Mouse (Mus musculus): ENCODE data around the gene Taf1.

Taf1 gene

DNA sequence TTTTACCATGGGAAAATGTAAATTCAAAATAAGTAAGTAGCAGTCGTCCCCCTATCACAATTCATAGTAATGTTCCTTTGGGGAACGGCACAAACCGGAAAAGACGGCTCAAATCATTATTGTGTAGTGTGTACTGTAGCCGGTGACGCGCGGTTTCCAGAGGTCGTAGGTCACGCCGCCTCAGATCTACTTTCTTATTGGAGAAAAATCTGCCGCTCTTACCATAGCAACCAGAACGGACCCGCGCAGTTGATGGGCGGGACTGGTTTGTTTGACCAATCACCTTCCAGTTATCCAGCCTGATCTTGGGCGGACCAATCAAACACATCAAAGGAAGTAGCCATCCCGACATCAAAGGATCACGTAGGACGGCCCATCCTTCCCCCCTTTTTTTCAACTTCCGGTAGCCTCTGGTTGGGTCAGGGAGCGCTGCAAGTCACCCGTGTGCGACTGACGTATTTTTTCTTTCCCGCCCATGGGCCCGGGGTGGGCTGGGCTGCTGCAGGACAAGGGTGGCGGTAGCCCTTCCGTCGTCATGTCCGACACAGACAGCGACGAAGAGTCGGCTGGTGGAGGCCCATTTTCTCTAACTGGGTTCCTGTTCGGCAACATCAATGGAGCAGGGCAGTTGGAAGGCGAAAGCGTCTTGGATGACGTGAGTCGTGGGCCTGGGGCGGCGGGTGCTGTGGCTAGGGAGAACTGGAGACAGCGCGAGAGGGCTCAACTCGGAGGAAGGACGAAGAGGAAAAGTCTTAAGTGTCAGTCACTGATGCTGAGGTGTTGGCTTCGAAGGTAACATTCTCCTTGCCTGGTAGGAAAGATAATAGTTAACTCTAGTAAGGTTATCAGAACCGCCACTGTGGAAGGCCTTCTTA is at the start of gene Taf1:
Gene Taf1, plus strand, starts transcription at position 388 of the 875 bp plus-strand sequence.
- peak; percentile 87 for DNase-seq

DNA sequence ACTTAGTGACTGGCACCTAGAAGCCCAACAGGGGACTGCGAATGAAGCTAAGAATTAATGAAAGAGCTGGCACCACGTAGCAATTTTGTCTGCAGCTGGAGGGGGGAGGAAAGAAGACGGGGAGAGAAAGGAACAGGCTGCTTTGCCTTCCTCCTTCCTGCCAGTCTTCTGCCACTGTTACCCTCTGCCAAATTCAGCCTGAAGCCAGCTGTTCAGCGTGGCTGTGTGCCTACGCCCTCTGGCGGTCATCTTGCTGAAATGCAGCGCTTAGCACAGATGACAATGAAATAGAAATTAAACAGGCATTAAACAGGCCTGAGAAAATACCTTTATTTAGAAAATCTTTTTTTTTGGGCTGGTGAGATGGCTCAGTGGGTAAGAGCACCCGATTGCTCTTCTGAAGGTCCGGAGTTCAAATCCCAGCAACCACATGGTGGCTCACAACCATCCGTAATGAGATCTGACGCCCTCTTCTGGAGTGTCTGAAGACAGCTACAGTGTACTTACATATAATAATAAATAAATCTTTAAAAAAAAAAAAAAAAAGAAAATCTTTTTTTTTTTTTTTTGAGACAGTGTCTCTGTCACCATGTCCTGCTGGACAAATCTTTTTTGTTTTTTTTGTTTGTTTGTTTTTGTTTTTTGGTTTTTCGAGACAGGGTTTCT is 45.9 kb upstream of the Taf1 start:
- peak; percentile 41 for DNase-seq

DNA sequence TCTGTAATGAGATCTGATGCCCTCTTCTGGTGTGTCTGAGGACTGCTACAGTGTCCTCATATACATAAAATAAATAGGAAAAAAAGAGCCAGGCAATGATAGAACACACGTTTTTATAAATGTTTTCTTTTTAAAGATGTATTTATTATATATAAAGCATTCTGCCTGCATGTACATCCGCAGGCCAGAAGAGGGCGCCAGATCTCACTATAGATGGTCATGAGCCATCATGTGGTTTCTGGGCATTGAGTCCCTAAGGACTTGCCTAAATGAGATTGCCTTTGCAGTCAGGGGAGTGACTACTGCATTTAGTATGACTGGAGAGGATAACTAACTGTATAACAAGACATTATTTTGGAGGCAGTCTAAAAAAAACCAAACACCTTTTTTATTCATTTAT is 27.9 kb upstream of the Taf1 start:
- DNase-seq: no peak

DNA sequence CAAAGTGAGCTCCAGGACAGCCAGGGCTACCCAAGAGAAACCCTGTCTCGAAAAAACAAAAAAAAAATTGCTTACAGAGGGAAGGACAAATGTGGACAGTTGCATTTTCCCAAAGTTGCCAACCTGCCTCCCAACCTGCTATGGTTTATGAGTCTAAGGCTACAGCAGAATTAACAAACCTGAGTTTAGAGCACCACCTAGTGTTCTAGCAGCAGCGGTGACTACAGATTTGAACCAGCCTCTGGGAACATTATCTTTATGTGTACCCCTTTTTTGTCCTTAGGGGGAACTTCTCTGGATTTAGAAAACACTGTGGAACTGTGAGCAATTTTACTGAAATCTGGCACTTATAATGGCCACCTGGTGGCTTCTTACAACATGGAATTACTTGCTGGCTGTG is 16.8 kb upstream of the Taf1 start:
- DNase-seq: no peak

DNA sequence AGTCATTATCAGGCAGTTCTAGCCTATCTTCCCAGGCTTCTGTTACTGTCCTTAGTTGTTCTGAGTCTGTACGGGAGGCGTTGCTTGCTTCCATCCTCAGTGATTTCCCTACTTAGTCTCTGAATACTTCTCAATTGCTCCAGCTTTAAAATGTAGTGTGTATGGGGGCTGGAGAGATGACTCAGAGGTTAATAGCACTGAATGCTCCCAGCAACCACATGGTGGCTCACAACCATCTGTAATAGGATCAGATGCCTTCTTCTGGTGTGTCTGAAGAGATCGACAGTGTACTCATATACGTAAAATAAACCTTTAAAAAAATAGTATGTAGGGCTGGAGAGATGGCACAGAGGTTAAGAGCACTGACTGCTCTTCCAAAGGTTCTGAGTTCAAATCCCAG is 14.5 kb upstream of the Taf1 start:
- DNase-seq: no peak

DNA sequence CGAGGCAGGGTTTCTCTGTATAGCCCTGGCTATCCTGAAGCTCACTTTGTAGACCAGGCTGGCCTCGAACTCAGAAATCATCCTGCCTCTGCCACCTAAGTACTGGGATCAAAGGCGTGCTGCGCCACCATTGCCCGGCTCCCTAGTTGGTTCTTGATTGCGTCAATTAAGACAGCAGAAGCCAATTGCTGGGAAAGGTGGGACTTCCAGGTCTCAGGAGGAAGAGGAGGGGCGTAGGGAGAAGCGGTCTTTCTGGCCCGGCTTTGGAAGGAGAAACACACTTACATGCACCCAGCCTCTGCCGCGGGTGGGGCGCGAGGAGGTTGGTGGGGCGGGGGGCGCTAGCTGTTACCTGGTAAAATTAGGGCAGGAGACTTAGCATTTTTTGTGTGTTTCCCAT is 10.5 kb upstream of the Taf1 start:
- no peak for DNase-seq

DNA sequence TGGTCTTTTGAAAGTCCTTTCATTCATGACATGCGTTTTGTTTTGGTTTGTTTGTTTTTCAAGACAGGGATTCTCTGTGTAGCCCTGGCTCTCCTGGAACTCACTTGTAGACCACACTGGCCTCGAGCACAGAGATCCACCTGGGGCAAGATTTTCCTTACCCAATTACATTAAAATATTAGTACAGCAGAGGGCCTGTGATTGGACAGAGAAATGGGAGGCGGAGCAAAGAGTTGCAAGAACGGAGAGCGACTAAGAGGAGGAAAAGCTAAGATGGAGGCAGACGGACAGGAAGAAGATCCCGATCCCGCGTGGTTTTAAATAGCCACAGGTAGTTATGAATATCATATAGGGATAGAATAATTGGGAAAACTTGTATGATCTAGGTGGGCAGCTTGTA is 5.2 kb upstream of the Taf1 start:
- no peak for DNase-seq

DNA sequence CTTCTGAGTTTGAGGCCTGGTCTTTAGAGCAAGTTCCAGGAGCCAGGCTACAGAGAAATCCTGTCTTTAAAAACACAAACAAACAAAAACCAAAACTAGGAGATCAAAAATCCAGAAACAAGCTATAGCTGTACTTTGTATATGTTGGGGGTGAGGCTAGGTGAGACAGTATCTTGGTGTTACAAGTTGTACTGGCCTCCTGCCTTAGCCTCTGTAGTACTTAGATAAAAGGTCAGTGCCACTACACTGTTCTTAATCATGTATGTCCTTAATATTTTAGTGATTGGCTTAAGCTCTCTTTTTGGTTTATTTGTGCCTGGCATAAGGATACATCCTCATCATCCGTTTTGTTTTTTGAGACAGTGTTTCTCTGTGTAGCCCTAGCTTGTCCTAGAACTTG is 52.9 kb downstream of the Taf1 start:
- DNase-seq: no peak

DNA sequence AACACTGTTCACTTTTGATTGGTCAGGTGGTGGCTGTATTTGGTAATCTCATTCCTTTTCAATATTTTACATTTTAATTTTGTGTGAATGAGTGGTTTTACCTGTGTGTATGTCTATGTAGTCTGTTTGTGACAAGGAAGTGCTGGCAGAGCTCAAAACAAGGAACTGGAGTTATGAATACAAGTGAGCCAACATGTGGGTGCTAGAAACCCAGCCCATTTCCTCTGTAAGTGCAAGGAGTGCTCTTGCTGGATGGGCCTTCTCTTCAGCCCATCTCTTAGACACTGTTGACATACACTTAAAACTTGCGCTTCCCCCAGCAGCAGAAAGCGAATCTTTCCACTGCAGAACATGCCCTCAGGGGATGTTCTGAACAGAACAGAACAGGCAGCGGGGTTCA is 83.6 kb downstream of the Taf1 start:
- DNase-seq: no peak

DNA sequence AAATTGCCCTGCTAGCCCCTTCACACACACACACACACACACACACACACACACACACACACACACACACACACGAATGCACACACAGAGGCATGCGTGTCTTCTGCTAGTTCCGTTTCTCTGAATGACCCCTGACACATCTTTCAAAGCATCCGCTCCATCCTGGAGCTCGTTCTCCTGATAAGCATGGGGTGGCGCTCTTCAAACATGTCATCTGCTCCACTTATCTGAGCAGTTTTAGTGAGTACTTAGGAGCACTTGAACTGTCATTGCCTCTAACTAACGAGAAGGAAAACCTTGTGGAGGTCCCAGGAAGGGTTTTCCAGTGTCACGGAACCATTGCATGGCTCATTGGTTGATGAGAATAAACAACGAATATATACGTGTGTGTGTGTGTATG is 85.4 kb downstream of the Taf1 start:
- DNase-seq: no peak

DNA sequence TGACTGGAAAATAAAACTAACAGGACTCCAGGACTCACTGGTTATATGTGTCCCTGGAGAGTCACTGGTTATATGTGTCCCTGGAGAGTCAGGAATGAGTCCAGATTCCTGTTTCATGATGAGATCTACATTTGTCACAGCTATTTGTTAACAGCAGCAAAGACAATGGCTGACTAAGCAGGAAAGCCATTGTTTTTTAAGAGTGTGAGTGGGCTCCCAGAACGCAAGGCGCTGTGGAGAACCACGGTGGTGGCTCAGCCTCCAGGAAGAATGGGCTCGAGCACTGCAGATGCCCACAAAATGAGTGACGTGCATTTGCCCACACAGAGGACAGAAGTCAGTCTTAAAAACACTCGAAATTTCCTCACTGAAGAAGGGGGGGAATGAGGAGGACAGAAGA is 87.8 kb downstream of the Taf1 start:
- DNase-seq: no peak

DNA sequence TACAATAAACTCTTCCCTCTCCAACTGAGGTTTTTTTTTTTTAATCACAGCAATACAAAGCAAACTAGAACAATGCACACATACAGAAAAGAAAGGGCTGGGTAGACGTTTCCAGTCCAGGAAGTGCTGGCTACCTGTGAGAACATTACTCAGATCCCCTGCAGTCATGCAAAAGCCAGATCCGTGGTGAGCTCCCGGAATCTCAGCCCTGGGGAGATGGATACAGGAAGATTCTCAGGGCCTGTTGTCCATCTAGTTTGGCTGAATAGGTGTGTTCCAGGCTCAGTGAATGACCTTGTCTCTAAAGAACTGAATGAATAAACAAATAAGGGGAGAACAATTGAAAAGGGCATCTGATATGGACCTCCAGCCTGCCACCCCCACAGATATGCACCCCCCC is 90.0 kb downstream of the Taf1 start:
- DNase-seq: no peak

DNA sequence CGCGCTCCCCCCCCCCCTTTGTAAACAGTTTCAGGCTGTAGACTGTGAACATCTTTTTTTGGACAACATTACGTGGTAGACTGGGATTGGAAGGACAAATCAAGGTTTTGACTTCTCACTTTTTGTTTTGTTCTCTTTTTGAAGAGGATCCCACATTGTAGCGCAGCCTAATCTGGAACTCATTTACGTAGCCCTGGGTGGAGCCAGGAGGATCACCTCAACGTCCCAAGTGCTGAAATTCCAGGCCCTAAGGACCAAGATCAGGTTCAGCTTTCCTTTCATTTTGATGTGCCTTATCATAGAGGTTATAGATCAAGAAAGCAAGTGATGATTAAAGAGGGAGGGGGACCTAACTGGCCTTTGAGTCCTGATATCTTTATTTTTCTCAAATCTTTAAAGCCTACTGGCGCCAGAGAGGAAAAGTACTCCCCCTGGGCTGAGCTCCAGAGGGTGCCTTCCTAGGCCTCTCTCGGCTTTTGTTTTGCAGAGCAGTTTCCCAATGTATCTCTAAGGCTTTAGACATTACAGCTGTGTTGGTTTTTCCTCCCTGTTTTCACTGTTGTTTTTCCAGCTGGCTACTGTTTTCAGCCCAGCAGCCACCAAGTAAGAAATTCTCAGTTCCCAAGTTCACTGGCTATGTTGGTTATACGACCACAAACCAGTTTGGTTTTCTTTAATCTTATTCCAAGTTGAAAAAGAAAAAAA is 104.4 kb downstream of the Taf1 start:
- DNase-seq: no peak

DNA sequence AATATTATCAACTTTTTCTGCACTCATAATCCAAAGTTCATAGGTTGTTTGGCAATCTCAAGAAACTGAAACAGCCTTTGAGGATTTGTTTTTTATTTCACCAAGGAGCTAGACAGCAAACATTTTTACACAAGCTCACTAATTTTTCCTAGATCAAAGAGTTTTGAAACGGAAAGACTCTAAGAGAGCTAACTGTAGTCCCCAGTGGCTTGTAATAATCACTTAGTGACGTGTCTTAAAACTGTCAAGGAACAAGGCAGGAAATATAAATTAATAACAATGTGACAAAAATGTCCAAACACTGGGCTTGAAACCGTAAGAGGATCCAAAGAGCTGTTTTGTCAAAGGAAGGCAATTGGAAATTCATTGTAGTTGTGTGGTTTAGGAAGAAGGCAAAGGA is 106.3 kb downstream of the Taf1 start:
- DNase-seq: no peak

DNA sequence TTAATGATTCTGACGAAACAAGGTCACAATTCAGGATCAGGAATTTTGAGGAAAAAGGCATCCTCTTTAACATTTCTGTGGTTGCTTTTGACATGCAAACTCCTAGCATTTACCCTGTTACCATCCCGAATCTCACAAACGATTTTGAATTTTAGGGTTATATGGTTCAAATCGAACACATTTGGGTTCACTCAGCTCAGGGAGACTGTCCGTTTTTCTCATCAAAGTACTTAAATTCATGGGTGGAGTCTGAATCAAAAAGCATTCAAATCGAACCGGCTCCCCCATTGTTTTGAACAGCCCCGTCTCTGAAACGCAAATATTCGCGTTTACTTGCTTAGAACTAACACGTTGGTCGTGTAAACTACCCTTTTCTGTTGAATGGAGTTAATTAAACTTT is 106.8 kb downstream of the Taf1 start:
- DNase-seq: no peak

DNA sequence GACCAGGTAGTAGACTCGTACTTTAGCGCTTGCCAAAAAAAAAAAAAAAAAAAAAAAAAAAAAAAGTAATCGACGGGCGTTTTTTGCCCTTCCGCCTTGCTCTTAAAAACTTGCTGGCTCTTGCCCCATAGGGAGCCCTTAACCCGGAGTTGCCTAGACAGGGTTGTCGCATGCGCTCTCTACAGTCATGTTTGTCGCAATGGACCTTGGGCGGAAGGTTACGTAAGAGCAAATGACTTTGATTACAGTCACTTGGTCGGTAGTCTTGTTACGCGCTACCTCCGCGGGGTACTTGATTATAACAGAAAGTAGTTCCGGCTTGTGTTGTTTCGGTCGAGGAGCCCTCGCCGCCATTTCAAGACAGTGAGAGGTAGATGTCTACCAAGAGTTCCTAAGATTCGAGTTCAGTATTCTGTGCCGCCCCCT is 107.2 kb downstream of the Taf1 start, which contains the start of gene Ogt:
Gene Ogt, plus strand, starts transcription at position 320 of the 426 bp plus-strand sequence.
- peak; percentile 89 for DNase-seq

DNA sequence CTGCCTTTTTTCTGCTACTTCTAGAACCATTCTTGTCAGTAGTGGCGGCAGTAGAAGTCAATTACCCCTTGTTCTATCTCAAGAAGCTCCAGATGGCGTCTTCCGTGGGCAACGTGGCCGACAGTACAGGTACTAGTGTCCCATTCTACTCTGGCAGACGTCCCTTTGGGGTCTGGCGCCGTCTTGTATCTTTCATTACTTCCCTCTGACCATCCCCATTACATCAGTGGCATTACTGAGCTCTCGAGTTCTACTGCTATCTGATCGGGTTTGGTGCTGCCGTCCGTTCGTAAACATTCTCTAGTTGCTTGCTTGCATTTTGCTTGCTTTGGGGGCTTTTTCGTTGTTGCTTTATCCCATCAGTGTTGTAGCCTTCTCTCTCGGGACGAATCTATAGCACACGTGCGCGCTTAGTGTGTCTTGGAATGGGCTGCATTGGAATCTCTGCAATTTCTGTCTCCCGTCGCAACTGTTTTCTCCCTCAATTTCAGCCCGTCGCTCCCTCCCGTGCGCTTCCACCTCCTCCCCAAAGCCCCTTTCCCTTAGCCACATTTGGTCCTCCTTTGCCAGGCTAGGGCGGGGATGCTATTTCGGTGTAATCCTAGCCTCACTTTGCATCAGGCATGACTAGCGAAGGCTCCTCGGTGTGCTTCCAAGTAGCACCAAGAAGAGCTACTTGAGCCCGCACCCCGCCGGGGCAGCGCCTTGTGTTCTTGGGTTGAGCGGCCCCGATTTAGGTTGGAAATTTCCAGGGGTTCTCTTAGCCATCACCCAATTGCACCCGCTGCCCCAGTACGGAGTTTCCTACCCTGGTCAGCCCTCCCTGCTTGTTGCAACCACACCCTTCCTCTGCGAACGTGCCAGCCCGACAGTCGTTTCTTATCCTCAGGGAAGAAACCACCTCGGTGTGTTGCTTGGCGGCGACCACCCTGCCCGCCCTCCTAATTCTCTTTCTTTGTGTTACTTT is 107.9 kb downstream of the Taf1 start:
- peak; percentile 33 for DNase-seq

DNA sequence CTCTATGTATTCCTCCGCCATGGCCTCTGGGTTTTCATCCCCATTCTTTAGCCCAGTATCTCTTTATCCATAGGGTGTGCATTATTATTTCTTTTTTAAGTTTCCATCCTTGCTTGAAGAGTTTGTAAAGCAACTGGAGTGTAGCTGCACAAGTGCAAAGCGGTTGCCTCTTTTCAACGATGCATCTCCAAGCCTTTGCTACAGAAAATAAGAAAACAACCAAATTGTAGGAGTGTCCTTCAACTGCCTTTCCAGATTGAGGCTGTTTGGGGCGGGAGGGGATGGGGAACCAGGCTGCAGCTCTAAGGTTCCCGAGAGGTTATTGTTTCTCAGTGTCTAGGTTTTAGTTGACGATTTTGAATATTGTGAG is 108.6 kb downstream of the Taf1 start:
- no peak for DNase-seq

DNA sequence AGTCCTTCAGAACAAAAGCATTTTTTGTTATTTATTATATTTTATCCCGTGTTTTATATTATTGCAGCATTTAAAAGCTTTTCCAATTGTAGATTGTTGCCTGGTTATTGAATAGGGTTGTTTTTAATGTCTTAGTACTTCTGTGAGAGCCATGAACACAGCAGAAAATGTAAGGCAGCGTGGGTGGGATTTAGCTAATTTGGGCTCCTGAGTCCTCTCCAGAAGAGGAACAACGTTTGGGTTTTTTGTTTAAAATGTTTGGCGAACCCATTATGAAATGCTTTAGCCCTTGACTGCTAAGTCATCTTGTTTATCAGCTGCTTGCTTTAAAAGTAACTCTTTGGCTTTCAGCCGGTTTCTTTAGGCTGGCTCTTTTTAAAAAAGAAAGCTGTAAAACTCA is 109.6 kb downstream of the Taf1 start:
- no peak for DNase-seq

DNA sequence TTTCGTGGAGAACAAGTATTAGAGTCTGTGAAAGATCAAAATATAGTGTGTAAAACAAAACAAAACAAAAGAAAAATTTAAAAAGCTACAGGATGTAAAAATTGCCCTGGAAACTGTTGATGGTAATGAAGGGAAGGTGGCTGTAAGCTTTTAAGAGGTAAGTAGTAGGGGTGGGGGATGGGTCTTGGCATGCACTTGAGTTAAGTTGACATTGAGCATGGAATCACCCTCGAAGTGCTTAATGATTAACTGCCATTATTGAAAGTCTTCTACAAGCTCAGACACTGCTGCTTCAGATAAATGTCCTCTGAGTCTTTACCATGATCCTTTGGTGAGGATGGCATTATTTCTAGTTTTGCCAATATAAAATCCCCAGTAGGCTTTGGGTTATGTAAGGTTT is 112.8 kb downstream of the Taf1 start:
- no peak for DNase-seq

DNA sequence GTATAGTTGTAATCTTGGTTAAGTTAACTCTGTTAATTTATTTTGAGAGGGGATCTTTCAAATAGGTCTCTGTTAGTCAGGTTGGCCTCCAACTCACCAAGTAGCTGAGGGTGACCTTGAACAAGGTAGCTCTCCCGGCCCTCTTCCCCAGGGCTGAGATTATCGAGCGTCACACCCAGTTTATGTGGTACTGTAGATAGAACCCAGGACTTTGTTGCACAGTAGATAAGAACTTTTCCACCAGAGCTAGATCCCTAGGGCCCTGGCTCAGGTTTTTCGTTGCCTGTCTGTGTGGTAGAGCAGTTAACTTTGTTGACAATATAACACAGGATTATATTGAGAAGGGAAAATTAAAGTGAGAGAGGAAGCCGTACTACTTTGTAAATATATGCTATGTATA is 114.1 kb downstream of the Taf1 start:
- DNase-seq: no peak
